Mouse (Mus musculus): Measurements from ENCODE around the gene Gng2. TPM values are rescaled to one million over a fixed set of nuclear protein-coding genes. Genes with fewer than 3 reads are reported as not detected.

Gng2 gene
- polyA plus RNA-seq, 1 experiment from 2014 or later = 390 TPM

DNA sequence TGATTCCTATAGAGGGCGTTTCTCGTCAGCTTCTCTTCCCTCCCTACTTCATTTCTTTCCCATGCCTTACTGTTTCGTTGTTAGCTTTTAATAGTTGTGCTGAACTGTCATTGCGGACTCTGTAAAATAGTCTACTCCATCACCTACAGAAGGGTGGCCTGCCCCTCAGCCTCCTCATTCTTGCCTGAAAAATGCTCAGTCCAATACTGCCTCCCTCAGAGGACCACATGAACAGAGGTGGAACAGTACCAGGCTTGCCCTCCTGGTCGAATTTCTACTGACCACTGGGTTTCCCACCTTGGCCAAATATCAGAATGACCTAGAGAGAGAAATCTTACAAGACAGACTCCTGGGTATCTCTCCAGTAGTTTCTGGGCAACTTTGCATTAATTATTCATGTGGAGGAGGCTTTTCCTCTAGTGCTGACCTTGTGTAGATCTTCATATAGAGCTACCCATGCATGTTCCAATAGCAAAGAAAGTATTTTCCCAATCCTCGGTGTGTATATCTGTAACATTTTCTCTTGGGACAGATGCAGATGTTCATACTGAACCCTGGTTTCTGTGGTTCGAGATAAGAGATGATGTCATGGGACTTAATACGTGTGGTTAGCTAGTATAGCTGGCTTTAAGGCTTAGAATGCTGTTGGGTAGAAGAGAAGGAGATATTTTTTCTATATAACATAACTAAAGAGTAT is 15.6 kb upstream of the Gng2 start:
- 90% methylated on average over 8 of the region's 8 CpGs for WGBS
- no peak overlapping the region for H3K9ac ChIP-seq
- 0 out of 2 replicates have a peak, but pooled peaks cover 3% of the 10 kb centered on the region for H3K4me1 ChIP-seq (replicated peaks)

DNA sequence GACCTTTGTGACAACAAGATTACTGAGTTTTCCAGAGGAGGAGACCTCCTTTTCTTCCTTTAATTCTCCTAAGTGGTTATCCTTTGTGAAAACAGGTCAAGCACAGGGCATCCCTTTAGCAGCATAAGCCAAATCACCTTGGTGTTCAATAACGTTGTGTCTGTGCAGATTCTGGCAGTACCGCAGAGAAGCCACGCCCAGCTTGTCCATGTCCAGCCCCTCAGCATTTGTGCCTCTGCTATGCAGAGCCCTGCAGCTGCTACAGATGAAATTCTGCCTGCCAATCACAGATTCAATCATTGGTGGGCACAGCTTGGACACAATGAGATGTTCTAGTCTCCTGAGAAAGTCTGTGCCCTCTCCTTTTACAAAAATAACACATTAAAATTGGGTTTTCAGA is 14.4 kb upstream of the Gng2 start:
- H3K27me3 ChIP-seq = no peaks in the 10 kb centered on the region
- WGBS = 21% methylated on average over 3 of the region's 3 CpGs
- no peaks in the 10 kb centered on the region for H3K9me3 ChIP-seq
- H3K4me3 ChIP-seq = no peak overlapping the region
- peaks cover 5% of the 10 kb centered on the region for H3K4me1 ChIP-seq (replicated peaks)
- no peaks in the 10 kb centered on the region for H3K36me3 ChIP-seq
- no peak overlapping the region for H3K4me2 ChIP-seq
- no peak for ATAC-seq (ENCODE audit: low FRiP score, low read depth)
- H3K27ac ChIP-seq (replicated peaks) = no peak overlapping the region
- H3K9ac ChIP-seq = no peak overlapping the region

More for the DNA sequence above, 15.6 kb upstream of the Gng2 start:
- no peak overlapping the region for H3K4me2 ChIP-seq
- no peak for ATAC-seq (ENCODE audit: low FRiP score, low read depth)
- no peaks in the 10 kb centered on the region for H3K27me3 ChIP-seq
- no peak overlapping the region for H3K27ac ChIP-seq (replicated peaks)
- H3K36me3 ChIP-seq = no peaks in the 10 kb centered on the region
- H3K4me3 ChIP-seq = no peak overlapping the region
- no peaks in the 10 kb centered on the region for H3K9me3 ChIP-seq

DNA sequence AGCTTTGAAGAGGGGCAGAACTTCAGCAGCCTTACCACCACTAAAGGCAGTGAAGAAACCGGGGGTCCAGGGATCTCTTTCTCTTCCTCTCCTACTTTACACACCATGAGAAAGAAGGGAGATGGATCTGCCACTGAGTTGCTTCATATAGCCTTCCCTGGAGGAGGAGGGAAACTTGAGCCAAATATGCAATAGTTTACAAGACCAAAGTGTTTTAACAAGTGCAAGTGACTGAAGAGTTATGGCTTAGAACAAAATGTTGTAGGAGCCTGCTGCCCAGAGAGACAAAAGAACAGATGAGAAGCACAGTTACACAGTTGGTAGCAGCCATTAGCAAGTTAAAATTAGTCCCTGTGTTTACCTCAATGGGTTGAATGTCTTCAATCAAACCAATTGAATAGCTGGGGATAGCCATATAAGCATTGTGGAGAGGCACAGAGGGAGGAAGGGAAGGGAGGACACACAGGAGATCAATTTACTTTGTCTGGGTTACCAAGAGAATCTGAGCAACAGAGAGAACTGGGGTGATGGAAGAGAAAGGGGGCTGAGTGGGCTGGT is 13.1 kb upstream of the Gng2 start:
- Histone ChIP-seq H3K4me2 (no peak overlapping the region), H3K4me1 (replicated peaks) (peaks cover 18% of the 10 kb centered on the region), H3K27me3 (no peaks in the 10 kb centered on the region), H3K36me3 (no peaks in the 10 kb centered on the region), H3K4me3 (no peak overlapping the region), H3K9me3 (no peaks in the 10 kb centered on the region), H3K27ac (replicated peaks) (no peak overlapping the region), H3K9ac (no peak overlapping the region)
- ATAC-seq (ENCODE audit: low FRiP score, low read depth) = no peak
- WGBS = 66% methylated on average over 1 of the region's 1 CpGs

DNA sequence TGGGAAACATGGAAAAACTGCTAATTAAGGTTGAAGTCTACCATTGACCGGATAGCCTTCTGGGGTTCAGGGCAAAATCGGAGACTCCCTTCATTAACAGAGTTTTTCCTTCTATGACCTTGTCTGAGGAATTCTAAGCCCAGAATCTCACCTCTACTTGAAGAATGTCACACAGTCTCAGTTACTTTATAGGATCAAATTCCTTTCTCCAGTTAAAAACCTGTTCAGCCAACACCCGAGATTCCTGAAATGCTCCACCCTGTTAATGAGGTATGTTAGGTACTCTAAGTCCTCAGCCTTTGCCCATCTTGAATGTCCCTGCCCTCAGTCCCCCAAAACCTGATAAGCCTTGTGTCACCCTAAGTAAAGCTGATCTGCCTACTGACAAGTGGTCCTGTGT is 11.0 kb upstream of the Gng2 start:
- Histone ChIP-seq H3K9ac (no peak overlapping the region), H3K4me2 (no peak overlapping the region), H3K4me3 (no peak overlapping the region), H3K27me3 (no peaks in the 10 kb centered on the region), H3K4me1 (replicated peaks) (peaks cover 29% of the 10 kb centered on the region), H3K36me3 (no peaks in the 10 kb centered on the region), H3K27ac (replicated peaks) (peak overlapping the region; percentile 58), H3K9me3 (no peaks in the 10 kb centered on the region)
- 96% methylated on average over 3 of the region's 3 CpGs for WGBS
- no peak for ATAC-seq (ENCODE audit: low FRiP score, low read depth)

DNA sequence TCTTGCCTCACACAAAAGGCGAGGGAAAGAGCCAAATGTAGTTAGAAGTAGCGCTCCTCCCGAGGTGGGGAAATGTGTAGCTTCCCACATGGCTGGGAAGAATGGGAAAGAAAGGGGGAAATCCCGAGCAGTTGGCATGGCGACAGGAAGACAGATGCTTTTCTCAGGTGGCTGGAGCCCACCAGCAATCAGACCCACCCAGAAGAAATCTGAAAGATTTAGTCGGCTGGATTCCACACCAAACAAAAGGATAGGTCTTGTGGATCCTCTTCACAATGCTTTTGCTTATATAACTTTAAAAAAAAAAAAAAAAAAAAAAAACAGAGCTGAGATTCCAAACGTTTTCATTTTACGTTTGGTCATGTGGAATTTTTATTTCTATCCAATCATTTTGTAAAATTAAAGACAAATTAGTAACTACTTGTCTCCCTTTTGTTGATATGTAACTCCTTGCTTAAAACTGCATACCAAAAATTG is 10.0 kb upstream of the Gng2 start:
- no peaks in the 10 kb centered on the region for H3K27me3 ChIP-seq
- H3K9me3 ChIP-seq = no peaks in the 10 kb centered on the region
- H3K4me2 ChIP-seq = peak overlapping the region; percentile 58
- WGBS = 2% methylated on average over 8 of the region's 8 CpGs
- H3K4me1 ChIP-seq (replicated peaks) = peaks cover 29% of the 10 kb centered on the region
- peak; percentile 73 for ATAC-seq (ENCODE audit: low FRiP score, low read depth)
- H3K4me3 ChIP-seq = peak overlapping the region; percentile 25
- H3K9ac ChIP-seq = peak overlapping the region; percentile 42
- H3K27ac ChIP-seq (replicated peaks) = peak overlapping the region; percentile 98
- H3K36me3 ChIP-seq = no peaks in the 10 kb centered on the region

DNA sequence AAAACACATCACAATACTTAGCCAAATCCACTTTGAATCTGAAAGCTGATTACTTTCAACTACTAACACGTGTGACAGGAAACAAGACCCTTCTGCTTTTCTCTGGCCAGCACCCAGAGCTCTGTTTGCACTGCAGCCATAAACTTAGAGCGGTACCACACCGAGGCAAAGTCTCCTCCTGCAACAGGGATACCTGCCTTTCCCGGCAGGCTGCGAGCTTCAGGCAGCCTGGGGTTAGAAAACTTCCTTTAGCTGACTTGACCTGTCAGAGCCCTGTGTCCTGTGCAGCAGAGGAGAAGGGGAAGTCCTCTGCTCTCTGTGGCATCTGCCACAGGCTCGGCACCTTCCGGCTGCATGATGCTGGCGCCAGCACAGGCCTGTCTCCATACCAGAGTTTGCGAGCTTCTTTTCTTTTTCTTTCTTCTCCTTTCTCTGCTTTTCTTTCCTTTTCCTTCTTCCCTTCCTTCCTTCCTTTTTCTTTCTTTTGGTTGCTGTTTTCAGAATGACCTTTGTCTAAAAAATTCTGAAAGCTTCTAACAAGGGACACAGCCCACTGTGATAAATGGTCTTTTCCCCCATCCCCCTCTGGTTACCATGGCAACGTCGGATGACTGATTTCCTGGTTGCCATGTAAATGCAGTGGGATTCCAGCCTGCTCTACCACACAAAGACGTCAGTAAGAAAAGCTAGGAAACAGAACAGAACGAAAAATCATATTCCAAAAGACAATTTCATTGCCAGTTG is 9.4 kb upstream of the Gng2 start:
- peak overlapping the region; percentile 42 for H3K9ac ChIP-seq
- peak; percentile 93 for ATAC-seq (ENCODE audit: low FRiP score, low read depth)
- H3K27me3 ChIP-seq = no peaks in the 10 kb centered on the region
- H3K4me2 ChIP-seq = peak overlapping the region; percentile 58
- H3K36me3 ChIP-seq = no peaks in the 10 kb centered on the region
- H3K27ac ChIP-seq (replicated peaks) = peak overlapping the region; percentile 98
- peak overlapping the region; percentile 25 for H3K4me3 ChIP-seq
- no peaks in the 10 kb centered on the region for H3K9me3 ChIP-seq
- WGBS = 1% methylated on average over 13 of the region's 13 CpGs
- peaks cover 28% of the 10 kb centered on the region for H3K4me1 ChIP-seq (replicated peaks)

DNA sequence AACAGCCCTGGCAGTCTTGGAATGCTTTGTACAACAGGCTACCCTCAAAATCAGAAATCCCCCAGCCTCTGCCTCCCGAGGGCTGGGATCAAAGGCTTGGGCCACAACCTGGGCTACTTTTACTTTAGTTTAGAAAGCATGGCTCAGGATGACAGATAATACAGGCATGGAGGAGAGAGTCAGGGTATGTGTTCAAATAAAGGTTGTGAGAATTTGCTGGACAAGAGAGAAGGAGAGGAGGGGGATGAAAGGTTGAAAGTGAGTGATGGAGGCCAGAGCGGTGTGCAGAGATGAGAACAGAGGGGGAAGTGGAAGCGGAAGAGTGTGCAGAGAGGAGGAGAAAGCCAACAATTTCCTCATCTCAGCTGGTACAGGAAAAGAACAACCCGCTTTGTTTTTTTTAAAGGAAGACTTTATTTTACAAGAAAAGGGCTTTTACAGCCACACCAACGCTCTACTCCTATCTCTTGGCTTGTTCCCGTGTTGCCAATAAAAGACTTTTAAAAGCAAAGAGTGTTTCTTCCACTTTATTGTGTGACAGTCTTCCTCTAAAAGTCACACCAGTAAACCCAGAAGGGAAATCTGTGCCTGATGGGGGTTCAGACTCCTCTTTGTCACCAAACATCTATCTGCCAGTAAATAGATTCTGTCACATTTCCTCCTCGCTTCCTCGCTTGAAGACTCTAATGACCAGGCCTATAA is 8.6 kb upstream of the Gng2 start:
- Histone ChIP-seq H3K36me3 (no peaks in the 10 kb centered on the region), H3K9me3 (no peaks in the 10 kb centered on the region), H3K27me3 (no peaks in the 10 kb centered on the region), H3K9ac (no peak overlapping the region), H3K4me3 (no peak overlapping the region), H3K4me2 (peak overlapping the region; percentile 58), H3K27ac (replicated peaks) (peak overlapping the region; percentile 98), H3K4me1 (replicated peaks) (peaks cover 26% of the 10 kb centered on the region)
- WGBS = 21% methylated on average over 8 of the region's 8 CpGs
- ATAC-seq (ENCODE audit: low FRiP score, low read depth) = peak; percentile 1; the same call in 1 of the 2 replicates

DNA sequence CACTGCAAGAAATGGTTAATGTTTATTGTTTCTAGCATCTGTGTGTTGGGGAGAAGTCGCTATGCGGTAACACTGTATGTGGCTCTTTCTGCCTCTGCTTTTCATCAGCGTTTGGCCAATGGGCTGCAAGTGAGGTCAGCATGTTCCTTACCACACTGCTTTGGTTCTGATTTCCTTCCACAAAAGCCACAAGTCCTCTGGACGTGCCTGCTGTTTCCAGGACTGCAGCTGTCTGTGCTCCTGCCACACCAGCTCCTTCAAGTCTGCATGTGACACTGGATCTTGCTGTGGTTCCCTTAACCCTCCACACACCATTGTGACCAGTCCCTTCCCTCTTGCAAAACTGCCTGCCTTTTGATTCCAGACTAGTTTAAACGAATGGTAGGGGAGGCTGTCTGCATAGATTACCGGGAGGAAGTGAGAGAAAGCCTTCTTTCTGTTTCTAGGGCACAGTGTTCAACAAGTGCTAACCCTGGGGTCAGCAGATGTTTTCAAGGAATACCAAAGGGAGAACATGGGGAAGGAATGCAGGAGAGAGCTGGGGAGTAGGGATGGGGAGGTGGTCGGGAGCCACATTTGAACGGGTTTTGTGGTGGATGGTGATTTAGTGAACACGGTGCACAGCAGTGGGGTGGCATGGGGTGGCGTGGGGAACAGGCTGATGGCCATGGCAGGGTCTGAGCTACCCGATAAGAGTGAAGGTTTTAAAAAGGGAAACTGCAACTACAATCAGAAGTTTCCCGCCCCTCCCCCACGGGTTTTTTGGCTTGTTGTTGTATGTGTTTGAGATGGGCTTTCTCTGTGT is 7.9 kb upstream of the Gng2 start:
- H3K27me3 ChIP-seq = no peaks in the 10 kb centered on the region
- H3K9me3 ChIP-seq = no peaks in the 10 kb centered on the region
- peak overlapping the region; percentile 58 for H3K4me2 ChIP-seq
- peak overlapping the region; percentile 98 for H3K27ac ChIP-seq (replicated peaks)
- H3K36me3 ChIP-seq = no peaks in the 10 kb centered on the region
- WGBS = 8% methylated on average over 13 of the region's 13 CpGs
- ATAC-seq (ENCODE audit: low FRiP score, low read depth) = peak; percentile 24; the same call in 1 of the 2 replicates
- H3K9ac ChIP-seq = no peak overlapping the region
- peaks cover 26% of the 10 kb centered on the region for H3K4me1 ChIP-seq (replicated peaks)
- H3K4me3 ChIP-seq = no peak overlapping the region

DNA sequence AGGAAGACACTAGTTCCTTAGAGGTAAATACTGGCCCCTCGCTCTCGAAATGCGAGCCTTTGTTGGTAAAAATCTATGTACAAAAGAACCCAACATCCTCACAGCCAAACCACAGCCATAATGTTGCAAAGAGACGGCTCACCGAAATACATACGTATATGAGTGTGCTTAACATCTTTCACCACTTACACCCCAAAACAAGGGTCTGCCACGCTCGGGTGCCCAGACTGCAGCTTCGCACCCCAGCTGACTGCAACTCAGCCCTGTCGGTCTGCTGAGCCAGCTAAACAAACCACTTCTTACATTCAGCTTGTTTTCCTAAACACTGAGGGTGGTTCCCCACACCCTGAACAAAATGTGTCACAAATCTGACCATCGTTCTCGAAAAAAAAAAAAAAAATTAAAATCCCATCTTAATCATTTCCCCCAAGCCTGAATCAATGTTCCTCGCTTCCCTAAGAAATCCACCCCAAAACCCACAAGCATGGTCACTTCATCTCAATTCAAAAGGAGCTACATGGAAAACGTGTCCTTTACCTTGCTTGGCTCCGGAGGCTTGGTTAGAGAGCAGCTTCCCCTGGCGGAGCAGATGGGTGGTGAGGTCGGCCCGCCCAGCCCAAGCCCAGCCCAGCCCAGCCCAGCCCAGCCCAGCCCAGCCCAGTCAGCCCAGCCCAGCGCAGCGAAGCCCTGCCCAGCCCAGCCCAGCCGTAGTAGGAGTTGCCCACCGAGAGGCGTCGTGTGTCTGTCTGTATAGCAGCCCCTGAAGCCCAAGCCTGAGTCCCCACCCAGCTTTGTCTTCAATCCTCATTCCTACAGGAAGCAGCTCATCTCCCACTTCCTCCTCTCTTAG is 781 bp downstream of the Gng2 start:
- H3K4me2 ChIP-seq = peak overlapping the region; percentile 58
- peak overlapping the region; percentile 98 for H3K27ac ChIP-seq (replicated peaks)
- peak overlapping the region; percentile 77 for H3K4me3 ChIP-seq
- H3K9me3 ChIP-seq = no peaks in the 10 kb centered on the region
- peak overlapping the region; percentile 83 for H3K9ac ChIP-seq
- H3K27me3 ChIP-seq = no peaks in the 10 kb centered on the region
- H3K36me3 ChIP-seq = no peaks in the 10 kb centered on the region
- peaks cover 48% of the 10 kb centered on the region for H3K4me1 ChIP-seq (replicated peaks)
- ATAC-seq (ENCODE audit: low FRiP score, low read depth) = peak; percentile 94
- under 1% methylated on average over 24 of the region's 24 CpGs for WGBS

DNA sequence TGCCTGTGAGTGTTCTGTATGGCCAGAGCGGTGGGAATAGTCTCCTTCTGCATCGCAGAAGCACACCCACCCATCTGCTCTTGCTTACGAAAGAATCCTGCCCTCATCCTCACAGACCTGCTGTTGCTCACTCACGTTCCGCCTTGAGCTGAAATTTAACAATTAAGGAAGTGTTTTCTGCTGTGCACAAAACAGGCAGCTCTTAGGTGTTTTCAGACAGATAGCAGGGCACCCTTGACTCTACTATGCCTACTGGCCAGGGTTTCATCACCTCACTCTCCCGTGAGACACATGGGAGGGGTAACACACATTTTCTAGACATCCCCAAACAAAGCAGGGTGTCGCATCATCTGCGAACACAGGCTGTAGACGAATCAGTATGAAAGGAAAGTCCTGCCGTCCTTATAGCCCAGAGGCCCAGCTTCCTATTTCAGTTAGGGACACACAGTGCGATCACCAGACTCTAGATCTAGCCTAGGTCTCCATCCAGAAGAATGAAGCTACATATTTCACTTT is 2.4 kb downstream of the Gng2 start:
- peaks cover 63% of the 10 kb centered on the region for H3K4me1 ChIP-seq (replicated peaks)
- H3K9me3 ChIP-seq = no peaks in the 10 kb centered on the region
- peak overlapping the region; percentile 77 for H3K4me3 ChIP-seq
- peak overlapping the region; percentile 85 for H3K27ac ChIP-seq (replicated peaks)
- peak; percentile 46 for ATAC-seq (ENCODE audit: low FRiP score, low read depth)
- WGBS = 5% methylated on average over 11 of the region's 11 CpGs
- H3K27me3 ChIP-seq = no peaks in the 10 kb centered on the region
- peak overlapping the region; percentile 69 for H3K4me2 ChIP-seq
- peak overlapping the region; percentile 63 for H3K9ac ChIP-seq
- no peaks in the 10 kb centered on the region for H3K36me3 ChIP-seq

All from hindbrain, embryonic 15.5 days (tissue).